Mouse (Mus musculus) left cerebral cortex, postnatal 25 days (tissue): Measurements from ENCODE around the gene Ttll3. TPM values are rescaled to one million over a fixed set of nuclear protein-coding genes. Genes with fewer than 3 reads are reported as not detected.

ENCODE experiments used
- DNase-seq, 2 experiments: peaks; one replicate each; pipeline ENCODE4 v3.0.0; 2022; ENCODE audit warnings: low spot score in 2 of 2, mixed read lengths in 1 of 2
- intact Hi-C: fragments of 180-260 bp; cut with DNase I; formaldehyde crosslinking; loops from one replicate; pipeline ENCODE4 v1.15.1; 2025
- total RNA-seq, 2 experiments: library from RNA; stranded (reverse); gene quantifications; 2 replicates each; pipeline ENCODE4 v1.2.3; 2021

Ttll3 gene
- 10 to 100 TPM; 11.5 to 13.1 TPM for total RNA-seq

- intact Hi-C loops = no loop called here
Observed at GRCm38 (mm10) chr6:113388960-113389359, at the start of gene Ttll3. Gene Ttll3 (plus strand): TSS chr6:113389260.

GRCm38 (mm10) chr6:113341574-113341973, 47.5 kb upstream of the Ttll3 start:
- intact Hi-C loops = no loop called here
- peak in 1 of 2 experiments; percentile 33 for DNase-seq

More at GRCm38 (mm10) chr6:113388960-113389359, at the start of gene Ttll3:
- no peak for DNase-seq

- intact Hi-C loops = loop anchor here (2.0 kb wide), 1 partner anchor 35 kb away; the partner anchor contains the start of gene Brpf1
- DNase-seq = peak; percentile 49 to 57
Observed at GRCm38 (mm10) chr6:113342297-113342696, 46.8 kb upstream of the Ttll3 start.

GRCm38 (mm10) chr6:113343177-113344092, 45.6 kb upstream of the Ttll3 start, which contains the start of gene Camk1:
Gene Camk1 (minus strand): TSS chr6:113343984.
- DNase-seq = peak; percentile 75 to 86
- intact Hi-C loops = loop anchor here (2.0 kb wide), 1 partner anchor 37 kb away; the partner anchor contains the start of gene Brpf1

- intact Hi-C loops = no loop called here
- DNase-seq = no peak
Observed at GRCm38 (mm10) chr6:113344321-113344720, 44.7 kb upstream of the Ttll3 start.

- no peak for DNase-seq
- intact Hi-C loops = no loop called here
Observed at GRCm38 (mm10) chr6:113346897-113347296, 42.2 kb upstream of the Ttll3 start.

- intact Hi-C loops = no loop called here
- DNase-seq = no peak
Observed at GRCm38 (mm10) chr6:113350538-113350937, 38.5 kb upstream of the Ttll3 start.

GRCm38 (mm10) chr6:113351161-113351560, 37.9 kb upstream of the Ttll3 start:
- intact Hi-C loops = no loop called here

GRCm38 (mm10) chr6:113351653-113352052, 37.4 kb upstream of the Ttll3 start:
- intact Hi-C loops = no loop called here
- DNase-seq = no peak

More at GRCm38 (mm10) chr6:113351161-113351560, 37.9 kb upstream of the Ttll3 start:
- DNase-seq = no peak

GRCm38 (mm10) chr6:113352820-113353219, 36.2 kb upstream of the Ttll3 start:
- DNase-seq = no peak
- intact Hi-C loops = no loop called here

- DNase-seq = no peak
- intact Hi-C loops = no loop called here
Observed at GRCm38 (mm10) chr6:113353696-113354095, 35.4 kb upstream of the Ttll3 start.

- no peak for DNase-seq
- intact Hi-C loops = no loop called here
Observed at GRCm38 (mm10) chr6:113361476-113361875, 27.6 kb upstream of the Ttll3 start.

GRCm38 (mm10) chr6:113362241-113362640, 26.8 kb upstream of the Ttll3 start:
- intact Hi-C loops = no loop called here

GRCm38 (mm10) chr6:113364518-113365135, 24.4 kb upstream of the Ttll3 start:
- intact Hi-C loops = no loop called here
- DNase-seq = no peak

More at GRCm38 (mm10) chr6:113362241-113362640, 26.8 kb upstream of the Ttll3 start:
- no peak for DNase-seq

GRCm38 (mm10) chr6:113366639-113367038, 22.4 kb upstream of the Ttll3 start:
- no peak for DNase-seq
- intact Hi-C loops = no loop called here

- no peak for DNase-seq
- intact Hi-C loops = no loop called here
Observed at GRCm38 (mm10) chr6:113367574-113367973, 21.5 kb upstream of the Ttll3 start.

GRCm38 (mm10) chr6:113368124-113368523, 20.9 kb upstream of the Ttll3 start:
- no peak for DNase-seq
- intact Hi-C loops = no loop called here

GRCm38 (mm10) chr6:113368577-113368976, 20.5 kb upstream of the Ttll3 start:
- DNase-seq = no peak
- intact Hi-C loops = no loop called here

- no peak for DNase-seq
Observed at GRCm38 (mm10) chr6:113370194-113370929, 18.7 kb upstream of the Ttll3 start.

GRCm38 (mm10) chr6:113373491-113373890, 15.6 kb upstream of the Ttll3 start:
- no peak for DNase-seq
- intact Hi-C loops = no loop called here

More at GRCm38 (mm10) chr6:113370194-113370929, 18.7 kb upstream of the Ttll3 start:
- intact Hi-C loops = no loop called here
